Mouse (Mus musculus): ENCODE results near the gene Zcchc24. TPM values are rescaled to one million over a fixed set of nuclear protein-coding genes. Genes with fewer than 3 reads are reported as not detected.

The Zcchc24 gene
- polyA plus RNA-seq, 1 experiment from 2014 or later, result 15.7 TPM

DNA sequence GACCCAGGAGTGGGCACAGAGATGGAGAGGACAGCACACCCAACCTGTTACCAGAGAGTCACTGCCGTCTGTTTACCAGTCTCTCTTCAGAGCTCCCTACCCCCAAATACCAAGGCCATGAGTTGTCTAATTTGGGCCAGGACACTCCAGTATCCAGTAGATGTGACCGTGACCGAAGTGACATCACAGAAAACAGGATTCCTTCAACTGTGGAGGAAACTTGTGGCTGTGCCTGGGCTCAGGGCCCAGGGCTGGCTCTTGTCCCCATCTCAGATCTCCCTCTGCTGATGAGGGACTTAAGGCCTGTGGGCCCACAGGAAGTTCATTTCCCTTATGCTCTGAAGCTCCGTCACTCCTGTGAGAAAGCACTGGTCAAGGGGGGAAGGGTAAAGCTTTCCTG, 60.4 kb downstream of the Zcchc24 start:
- no peaks in the 10 kb centered on the region for H3K36me3 ChIP-seq
- no peak overlapping the region for H3K9ac ChIP-seq
- no peak overlapping the region for H3K4me2 ChIP-seq
- H3K27me3 ChIP-seq, result no peaks in the 10 kb centered on the region
- H3K9me3 ChIP-seq, result no peaks in the 10 kb centered on the region
- no peak overlapping the region for H3K27ac ChIP-seq (replicated peaks)
- no peak overlapping the region for H3K4me3 ChIP-seq
- ATAC-seq (ENCODE audit: low FRiP score, low read depth), result 0 out of 2 replicates have a peak, but pooled peaks have one; percentile 29
- 68% methylated on average over 4 of the region's 4 CpGs for WGBS
- peaks cover 13% of the 10 kb centered on the region; the same call in 1 of the 2 replicates for H3K4me1 ChIP-seq (replicated peaks)

DNA sequence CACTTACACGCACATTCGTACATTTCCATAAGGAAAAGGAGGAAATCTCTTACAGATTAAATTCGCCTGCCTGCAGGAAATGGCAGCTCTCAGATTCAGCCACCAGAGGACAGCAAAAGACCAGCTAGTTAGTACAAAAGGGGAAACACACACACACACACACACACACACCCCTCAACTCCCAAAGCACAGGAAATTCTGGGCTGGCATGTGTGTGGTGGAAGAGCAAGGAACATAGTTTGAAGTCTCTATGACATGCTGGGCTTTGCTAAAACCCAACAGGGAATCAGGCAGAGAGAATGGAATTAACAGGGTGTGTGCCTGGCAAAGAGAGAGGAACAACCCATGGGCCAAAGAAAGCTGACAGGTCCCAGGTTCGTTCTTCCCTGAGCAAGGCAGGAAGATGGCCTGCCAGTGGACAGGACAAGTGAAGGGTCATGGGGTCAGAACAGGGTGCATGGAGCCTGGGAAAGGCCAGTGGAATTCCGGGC, 61.1 kb downstream of the Zcchc24 start:
- peak; percentile 24; the same call in 1 of the 2 replicates for ATAC-seq (ENCODE audit: low FRiP score, low read depth)
- 59% methylated on average over 5 of the region's 5 CpGs for WGBS
- no peaks in the 10 kb centered on the region for H3K36me3 ChIP-seq
- no peak overlapping the region for H3K4me3 ChIP-seq
- peaks cover 13% of the 10 kb centered on the region; the same call in 1 of the 2 replicates for H3K4me1 ChIP-seq (replicated peaks)
- H3K9ac ChIP-seq, result no peak overlapping the region
- H3K27me3 ChIP-seq, result no peaks in the 10 kb centered on the region
- no peak overlapping the region for H3K27ac ChIP-seq (replicated peaks)
- H3K4me2 ChIP-seq, result no peak overlapping the region
- no peaks in the 10 kb centered on the region for H3K9me3 ChIP-seq

DNA sequence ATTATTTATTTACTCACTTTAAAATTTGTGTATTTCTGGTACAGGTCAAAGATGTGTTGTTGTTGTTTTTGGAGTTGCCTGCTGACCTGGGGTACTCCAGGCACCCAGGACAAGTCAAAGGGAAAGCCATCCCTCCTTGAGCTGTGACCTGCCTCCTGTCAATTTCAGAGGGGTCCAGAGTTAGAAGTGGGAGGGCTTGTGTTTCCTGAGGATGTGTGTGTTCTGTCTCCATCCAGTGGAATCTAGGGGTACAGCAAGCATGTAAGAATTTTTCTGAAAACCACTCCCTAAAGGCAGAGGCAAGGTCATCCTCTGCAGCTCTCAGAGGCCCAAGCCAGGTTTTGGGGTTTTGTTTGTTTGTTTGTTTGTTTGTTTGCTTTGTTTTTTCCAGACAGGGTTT, 66.9 kb downstream of the Zcchc24 start:
- peaks cover 25% of the 10 kb centered on the region for H3K36me3 ChIP-seq
- H3K4me1 ChIP-seq (replicated peaks), result no peaks in the 10 kb centered on the region
- no peaks in the 10 kb centered on the region for H3K9me3 ChIP-seq
- H3K4me2 ChIP-seq, result no peak overlapping the region
- H3K27ac ChIP-seq (replicated peaks), result no peak overlapping the region
- H3K9ac ChIP-seq, result no peak overlapping the region
- no peak overlapping the region for H3K4me3 ChIP-seq
- no peaks in the 10 kb centered on the region for H3K27me3 ChIP-seq
- 0 out of 2 replicates have a peak, but pooled peaks have one; percentile 25 for ATAC-seq (ENCODE audit: low FRiP score, low read depth)

DNA sequence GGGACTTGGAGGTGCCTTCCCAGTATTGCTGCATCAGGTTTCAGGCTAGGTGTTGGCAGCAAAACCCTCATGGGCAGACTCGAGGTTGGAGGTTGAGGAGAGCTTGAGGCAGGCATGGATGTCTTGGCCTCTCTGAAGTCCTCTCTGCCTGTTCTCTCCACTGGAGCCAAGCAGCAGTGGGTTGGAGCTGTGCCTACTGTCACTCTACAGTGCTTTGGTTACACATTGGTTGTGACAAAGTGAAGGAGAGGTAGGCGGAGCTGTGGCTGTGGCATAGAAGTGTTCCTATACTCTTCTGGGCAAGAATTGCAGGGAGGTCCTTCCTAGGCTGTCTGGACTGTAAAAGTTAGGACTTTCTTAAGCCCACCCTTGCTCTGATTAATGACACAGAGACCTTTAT, 72.5 kb downstream of the Zcchc24 start:
- no peaks in the 10 kb centered on the region for H3K27me3 ChIP-seq
- no peak overlapping the region for H3K9ac ChIP-seq
- no peak overlapping the region for H3K4me3 ChIP-seq
- H3K4me1 ChIP-seq (replicated peaks), result peaks cover 25% of the 10 kb centered on the region
- no peak for ATAC-seq (ENCODE audit: low FRiP score, low read depth)
- 74% methylated on average over 2 of the region's 2 CpGs for WGBS
- no peaks in the 10 kb centered on the region for H3K9me3 ChIP-seq
- H3K36me3 ChIP-seq, result peaks cover 25% of the 10 kb centered on the region
- H3K4me2 ChIP-seq, result no peak overlapping the region
- H3K27ac ChIP-seq (replicated peaks), result no peak overlapping the region

DNA sequence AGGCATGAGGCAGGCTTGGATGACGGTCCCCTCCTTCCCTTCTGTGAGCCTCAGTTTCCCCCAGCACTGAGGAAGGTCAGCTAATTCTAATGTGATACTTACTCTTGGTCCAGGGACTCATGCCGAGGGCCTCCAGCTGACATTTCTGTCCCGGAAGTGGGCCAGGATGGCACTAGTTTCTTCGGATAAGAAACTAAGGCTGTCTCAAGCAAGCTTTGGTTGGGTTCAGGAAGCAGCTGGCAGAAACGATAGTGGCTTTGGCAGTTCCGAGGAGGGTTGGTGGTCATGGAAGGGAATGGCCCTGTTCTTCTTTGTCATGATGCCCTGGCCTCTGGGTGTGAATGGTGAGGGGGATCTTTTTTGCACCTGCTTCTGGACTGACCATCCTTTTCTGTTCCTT, 73.8 kb downstream of the Zcchc24 start:
- Histone ChIP-seq H3K4me3 (peak overlapping the region; percentile 88), H3K4me1 (replicated peaks) (peaks cover 25% of the 10 kb centered on the region), H3K4me2 (peak overlapping the region; percentile 94), H3K36me3 (peaks cover 21% of the 10 kb centered on the region), H3K27me3 (no peaks in the 10 kb centered on the region), H3K9me3 (no peaks in the 10 kb centered on the region), H3K27ac (replicated peaks) (no peak overlapping the region), H3K9ac (peak overlapping the region; percentile 81)
- 69% methylated on average over 6 of the region's 6 CpGs for WGBS
- ATAC-seq (ENCODE audit: low FRiP score, low read depth), result no peak

DNA sequence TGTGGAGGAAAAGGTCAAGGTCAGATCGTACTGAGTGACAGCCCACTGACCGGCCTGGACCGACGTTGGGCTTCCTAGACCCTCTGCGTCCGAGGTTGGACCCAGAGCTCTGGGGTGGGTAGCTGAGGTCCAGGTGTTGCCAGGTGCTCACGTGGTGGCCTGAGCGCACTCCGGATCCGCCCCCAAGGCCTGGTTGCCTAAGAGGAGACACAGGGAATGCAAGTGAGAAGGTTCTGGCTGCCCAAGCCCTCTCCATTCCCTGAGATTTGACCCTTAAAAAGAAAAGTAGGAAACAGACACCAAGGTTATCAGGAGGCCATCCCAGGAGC, 74.3 kb downstream of the Zcchc24 start:
- WGBS, result 2% methylated on average over 10 of the region's 10 CpGs
- Histone ChIP-seq H3K4me3 (peak overlapping the region; percentile 88), H3K27me3 (no peaks in the 10 kb centered on the region), H3K9ac (peak overlapping the region; percentile 81), H3K4me2 (peak overlapping the region; percentile 94), H3K9me3 (no peaks in the 10 kb centered on the region), H3K27ac (replicated peaks) (peak overlapping the region; percentile 50), H3K4me1 (replicated peaks) (peaks cover 25% of the 10 kb centered on the region), H3K36me3 (peaks cover 19% of the 10 kb centered on the region)
- peak; percentile 42 for ATAC-seq (ENCODE audit: low FRiP score, low read depth)

DNA sequence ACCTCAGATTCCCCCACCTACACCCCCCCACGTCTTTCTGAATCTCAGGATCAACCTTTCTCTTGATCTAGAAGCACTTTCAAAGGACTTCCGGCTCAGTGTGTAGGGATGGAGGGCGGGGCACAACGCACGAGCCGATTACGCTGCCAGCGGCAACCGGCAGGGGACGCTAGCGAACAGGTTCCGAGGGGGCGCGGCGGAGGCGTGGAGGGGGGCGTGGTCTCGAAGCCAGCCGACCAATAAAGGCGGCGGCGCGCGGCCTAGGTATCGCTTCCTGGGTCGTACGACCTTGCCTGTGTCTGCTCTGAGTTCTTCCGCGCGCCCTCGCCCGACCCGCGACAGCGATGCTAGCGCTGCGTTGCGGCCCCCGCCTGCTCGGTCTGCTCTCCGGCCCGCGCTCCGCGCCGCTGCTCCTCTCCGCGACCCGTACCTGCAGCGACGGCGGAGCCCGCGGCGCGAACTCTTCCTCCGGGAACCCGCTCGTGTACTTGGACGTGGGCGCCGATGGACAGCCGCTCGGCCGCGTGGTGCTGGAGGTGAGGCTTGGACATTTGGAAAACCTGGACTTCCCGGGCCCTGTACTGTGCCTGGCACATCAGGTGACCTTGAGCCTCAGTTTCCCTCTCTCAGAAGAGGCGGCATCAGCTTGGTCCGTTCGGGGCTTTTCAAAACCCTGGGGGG, 74.8 kb downstream of the Zcchc24 start, which contains the start of gene Ppif:
Gene Ppif, plus strand, starts transcription at position 267 of the 681 bp plus-strand sequence.
- peak within 1 kb of the TSS; percentile 81 for H3K9ac ChIP-seq
- no peaks in the 10 kb centered on the region for H3K9me3 ChIP-seq
- H3K4me2 ChIP-seq, result peak within 1 kb of the TSS; percentile 94
- WGBS, result under 1% methylated on average over 68 of the region's 70 CpGs
- H3K4me3 ChIP-seq, result peak within 1 kb of the TSS; percentile 88
- peak within 1 kb of the TSS; percentile 65 for H3K27ac ChIP-seq (replicated peaks)
- H3K36me3 ChIP-seq, result peaks cover 14% of the 10 kb centered on the region
- peaks cover 25% of the 10 kb centered on the region for H3K4me1 ChIP-seq (replicated peaks)
- H3K27me3 ChIP-seq, result no peaks in the 10 kb centered on the region
- ATAC-seq (ENCODE audit: low FRiP score, low read depth), result peak; percentile 93

DNA sequence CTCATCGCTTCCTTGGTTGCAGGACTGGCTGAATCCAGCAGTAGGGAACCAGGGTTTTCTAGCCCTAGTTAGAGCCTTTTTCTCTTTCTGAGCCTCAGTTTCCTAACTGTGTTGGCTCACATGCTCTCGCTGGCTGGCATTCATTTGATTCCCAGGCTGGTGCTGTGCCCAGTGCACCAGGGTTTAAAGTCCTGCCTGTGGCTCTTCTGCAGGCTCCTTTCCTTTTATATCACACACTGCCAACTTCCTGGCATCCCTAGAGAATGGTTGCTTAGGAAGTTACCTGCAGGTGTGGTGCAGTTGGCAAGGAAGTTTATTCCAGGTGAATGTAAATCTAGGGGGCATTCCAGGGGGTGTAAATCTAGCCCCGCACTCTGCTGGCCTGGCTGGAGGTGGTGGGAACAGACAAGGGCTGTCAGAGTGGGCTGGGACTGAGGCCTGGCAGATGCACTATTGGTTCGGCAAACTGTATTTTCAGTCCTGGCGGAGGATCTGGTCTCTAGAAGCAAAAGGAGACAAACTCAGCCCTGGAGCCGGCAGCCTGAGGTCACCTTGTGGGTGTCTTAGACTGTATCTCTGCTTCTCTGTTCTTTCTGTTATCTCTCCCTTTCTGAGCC, 75.5 kb downstream of the Zcchc24 start:
- Histone ChIP-seq H3K9me3 (no peaks in the 10 kb centered on the region), H3K36me3 (peaks cover 7% of the 10 kb centered on the region), H3K27ac (replicated peaks) (peak overlapping the region; percentile 65), H3K4me1 (replicated peaks) (peaks cover 25% of the 10 kb centered on the region), H3K4me2 (peak overlapping the region; percentile 94), H3K9ac (no peak overlapping the region), H3K27me3 (no peaks in the 10 kb centered on the region), H3K4me3 (peak overlapping the region; percentile 88)
- 64% methylated on average over 6 of the region's 6 CpGs for WGBS
- ATAC-seq (ENCODE audit: low FRiP score, low read depth), result peak; percentile 16; the same call in 1 of the 2 replicates

DNA sequence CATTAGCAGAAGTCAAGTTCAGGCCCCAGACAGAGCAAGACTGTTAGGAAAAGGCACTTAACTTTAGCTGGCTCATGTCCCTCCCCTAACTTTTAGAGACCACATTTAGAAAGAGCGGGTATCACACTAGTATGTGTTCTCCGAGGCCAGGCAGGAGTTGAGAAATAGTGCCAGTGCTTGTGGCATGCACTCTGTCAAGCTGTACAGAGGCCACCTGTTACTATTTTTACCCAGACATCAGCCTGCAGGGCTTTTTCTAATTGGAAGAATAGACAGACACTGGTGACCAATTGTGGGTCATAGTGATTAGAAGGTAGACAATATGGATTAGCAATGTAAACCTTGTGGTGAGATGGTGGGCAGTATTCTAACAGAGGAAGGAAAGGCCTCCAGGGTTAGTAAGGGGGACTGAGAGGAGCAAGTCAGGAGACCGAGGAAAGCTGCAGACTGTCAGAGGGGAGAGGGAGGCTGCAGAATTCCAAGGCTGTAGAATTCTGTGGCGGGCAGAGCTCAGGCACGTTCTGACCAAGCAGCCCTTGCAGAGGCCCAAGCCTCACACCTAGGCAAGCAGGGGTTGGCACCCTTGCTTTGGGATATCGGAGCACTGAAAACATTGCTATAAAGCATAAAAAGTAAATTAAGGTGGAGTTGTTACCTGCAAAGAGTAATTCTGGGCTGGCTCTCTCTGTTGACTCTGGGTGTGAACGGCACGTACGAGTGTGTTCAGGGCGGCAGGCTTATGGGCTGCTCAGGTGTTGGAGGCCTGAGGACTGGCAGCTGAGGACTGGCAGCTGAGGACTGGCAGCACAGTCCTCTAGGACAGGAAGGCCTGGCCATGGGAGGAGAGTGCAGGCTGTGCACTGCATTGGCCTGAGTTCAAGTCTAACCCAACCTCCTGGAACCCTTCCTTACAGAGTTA, 81.6 kb downstream of the Zcchc24 start:
- H3K4me1 ChIP-seq (replicated peaks), result no peaks in the 10 kb centered on the region
- H3K27ac ChIP-seq (replicated peaks), result no peak overlapping the region
- H3K4me2 ChIP-seq, result no peak overlapping the region
- H3K9me3 ChIP-seq, result no peaks in the 10 kb centered on the region
- no peak overlapping the region for H3K9ac ChIP-seq
- ATAC-seq (ENCODE audit: low FRiP score, low read depth), result no peak
- no peaks in the 10 kb centered on the region for H3K27me3 ChIP-seq
- no peak overlapping the region for H3K4me3 ChIP-seq
- WGBS, result 90% methylated on average over 10 of the region's 10 CpGs
- H3K36me3 ChIP-seq, result no peaks in the 10 kb centered on the region

DNA sequence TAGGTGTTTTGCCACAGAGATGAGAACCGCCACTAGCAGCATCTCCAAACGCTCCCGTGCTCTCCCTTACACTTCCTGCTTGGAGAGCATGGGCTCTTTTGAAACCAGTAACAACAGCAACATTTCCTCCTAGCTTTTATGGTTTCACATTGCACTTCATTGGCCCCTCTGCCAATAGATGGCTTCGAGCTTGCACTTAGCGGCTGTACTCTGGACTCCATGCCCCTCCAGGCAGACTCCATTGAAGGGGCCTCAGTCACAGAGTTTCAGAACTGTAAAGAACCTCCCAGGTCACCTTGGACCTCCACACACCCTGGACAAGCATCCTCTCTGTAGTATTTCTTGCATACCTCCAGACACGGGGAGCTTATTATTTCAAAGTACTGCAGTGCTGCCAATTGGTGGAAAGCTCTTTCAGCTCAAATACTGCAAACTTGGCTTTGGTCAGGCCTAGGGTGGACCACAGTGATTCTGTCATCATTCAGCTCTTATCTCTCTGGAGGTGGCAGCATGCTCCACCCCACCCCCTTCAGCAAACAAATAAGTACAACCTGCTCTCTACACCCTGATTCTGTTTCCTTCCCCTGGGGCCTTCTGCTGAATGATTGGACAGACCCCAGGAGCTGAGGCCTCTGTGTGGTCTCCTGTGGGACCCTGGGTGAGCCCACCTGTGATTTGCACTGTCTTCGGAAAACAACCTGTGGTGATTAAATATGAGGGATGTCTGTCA, 82.5 kb downstream of the Zcchc24 start:
- no peak for ATAC-seq (ENCODE audit: low FRiP score, low read depth)
- Histone ChIP-seq H3K27me3 (no peaks in the 10 kb centered on the region), H3K27ac (replicated peaks) (no peak overlapping the region), H3K4me1 (replicated peaks) (no peaks in the 10 kb centered on the region), H3K36me3 (no peaks in the 10 kb centered on the region), H3K9me3 (no peaks in the 10 kb centered on the region), H3K9ac (no peak overlapping the region), H3K4me3 (no peak overlapping the region), H3K4me2 (no peak overlapping the region)
- 85% methylated on average over 7 of the region's 7 CpGs for WGBS

DNA sequence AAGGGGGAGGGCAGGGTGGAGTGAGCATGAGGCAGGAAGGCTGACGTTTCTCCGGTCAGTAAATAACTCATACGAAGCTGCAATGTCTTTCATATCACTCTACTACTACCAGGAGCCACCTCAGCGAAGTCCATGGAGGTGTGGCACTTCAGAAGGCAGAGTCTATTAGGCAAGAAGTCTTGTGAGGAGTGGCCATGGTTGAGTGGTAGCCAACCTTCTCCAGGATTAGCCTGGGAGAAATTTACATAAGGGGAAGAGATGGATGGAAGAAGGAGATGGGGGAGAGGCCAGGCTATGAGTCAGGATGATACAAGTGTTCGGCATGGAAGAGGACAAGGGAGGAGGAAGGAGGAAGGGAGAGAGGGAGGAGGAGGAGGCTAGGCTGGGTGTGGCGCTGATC, 86.8 kb downstream of the Zcchc24 start:
- Histone ChIP-seq H3K9me3 (no peaks in the 10 kb centered on the region), H3K4me1 (replicated peaks) (no peaks in the 10 kb centered on the region), H3K36me3 (no peaks in the 10 kb centered on the region), H3K27me3 (no peaks in the 10 kb centered on the region), H3K4me3 (no peak overlapping the region), H3K4me2 (no peak overlapping the region), H3K9ac (no peak overlapping the region), H3K27ac (replicated peaks) (no peak overlapping the region)
- WGBS, result 83% methylated on average over 6 of the region's 6 CpGs
- no peak for ATAC-seq (ENCODE audit: low FRiP score, low read depth)
